Mouse (Mus musculus): ENCODE data around the gene Ctbp2.

Ctbp2 gene

DNA sequence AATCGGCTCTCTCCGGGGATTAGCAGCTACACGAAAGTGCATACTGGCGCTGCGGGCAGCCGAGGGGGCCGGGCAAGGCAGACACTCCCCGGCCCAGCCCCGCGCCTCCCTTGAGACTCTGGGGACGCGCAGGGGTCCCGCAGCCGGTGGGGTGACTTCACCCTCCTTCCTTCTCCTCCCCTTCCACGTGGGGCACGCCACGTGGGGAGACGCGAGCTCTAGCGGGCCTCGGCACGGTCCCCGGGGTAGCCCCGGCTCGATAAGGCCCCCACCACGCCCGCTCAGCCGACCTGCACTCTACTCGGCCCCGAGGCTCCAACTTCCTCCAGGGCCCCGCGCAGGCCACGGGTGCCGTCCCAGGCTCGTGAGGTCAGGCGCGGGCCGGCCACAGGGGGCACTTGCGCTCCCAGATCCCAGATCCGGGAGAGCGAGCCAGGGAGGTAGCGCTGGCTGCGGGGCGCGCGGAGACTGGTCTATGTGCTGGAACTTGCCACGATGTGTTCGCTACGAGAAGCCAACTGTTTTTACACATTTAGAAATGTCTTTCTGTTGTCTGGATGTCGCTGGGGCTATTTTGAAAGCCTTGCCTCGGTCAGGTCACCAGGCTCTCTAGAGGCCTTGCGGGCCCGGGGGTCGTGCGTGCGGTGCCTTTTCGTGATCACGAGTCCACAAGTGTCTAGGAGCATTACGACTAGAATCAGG is at the start of gene Ctbp2:
Gene Ctbp2, minus strand, starts transcription at position 356 of the 702 bp plus-strand sequence.
- in situ Hi-C loops (cut with MboI; ENCODE audit: unreplicated experiment in 2 of 2): no loop called here

GRCm38 (mm10) chr7:133171403-133172032 is 47.4 kb upstream of the Ctbp2 start:
- in situ Hi-C loops (cut with MboI; ENCODE audit: unreplicated experiment in 2 of 2): no loop called here

DNA sequence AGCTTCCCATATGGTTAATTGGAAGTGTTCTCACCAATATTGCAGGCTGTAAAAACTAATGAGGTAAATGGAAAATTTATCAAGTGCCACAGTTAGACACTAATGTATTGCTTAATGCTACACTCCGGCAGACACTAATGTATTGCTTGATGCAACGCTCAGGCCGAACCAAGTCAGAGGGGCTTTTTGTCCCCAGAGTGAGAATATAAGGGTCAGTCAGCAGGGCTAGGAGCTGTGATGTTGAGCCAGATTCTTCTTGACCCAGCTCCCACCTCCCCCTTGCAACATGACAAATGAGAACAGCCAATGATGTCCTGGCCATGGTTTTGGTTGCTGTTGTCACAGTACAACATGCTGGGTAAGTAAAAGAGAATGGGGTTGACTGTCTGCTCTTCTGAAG is 44.8 kb upstream of the Ctbp2 start:
- in situ Hi-C loops (cut with MboI; ENCODE audit: unreplicated experiment in 2 of 2): no loop called here

DNA sequence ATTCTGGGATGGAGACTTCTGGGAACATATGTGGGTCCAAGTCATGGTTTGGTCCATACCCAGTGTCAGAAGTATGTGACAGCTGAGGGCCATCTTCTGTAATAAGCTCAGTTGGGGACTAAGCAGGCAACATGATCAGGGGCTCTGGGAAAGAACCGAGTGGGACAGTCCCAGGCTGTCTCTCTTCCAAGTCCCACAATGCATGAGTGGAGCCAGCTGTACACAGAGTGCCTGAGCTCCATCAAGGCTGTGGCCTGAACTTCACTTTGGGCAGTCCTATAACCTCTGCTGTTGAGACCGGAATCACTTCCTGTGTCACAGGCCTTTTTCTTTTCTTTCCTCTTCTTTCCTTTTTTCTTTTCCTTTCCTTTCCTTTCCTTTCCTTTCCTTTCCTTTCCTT is 43.7 kb upstream of the Ctbp2 start:
- in situ Hi-C loops (cut with MboI; ENCODE audit: unreplicated experiment in 2 of 2): no loop called here

DNA sequence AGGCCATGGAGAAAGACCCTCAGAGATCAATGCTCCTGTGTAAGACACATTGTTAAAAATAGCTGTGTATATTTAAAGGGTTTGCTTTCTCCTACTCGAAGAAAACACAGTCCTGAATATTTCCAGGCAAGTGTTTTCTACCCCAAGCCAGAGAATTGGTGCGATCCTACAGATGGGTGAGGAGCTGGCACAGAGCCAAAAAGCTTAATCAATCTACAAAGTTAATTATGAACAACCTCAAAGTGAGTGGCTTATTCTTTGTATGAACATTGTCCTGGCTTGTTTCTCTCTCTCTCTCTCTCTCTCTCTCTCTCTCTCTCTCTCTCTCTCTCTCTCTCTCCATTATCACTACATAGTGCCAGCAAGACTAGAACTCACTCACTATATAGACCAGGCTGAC is 40.6 kb upstream of the Ctbp2 start:
- in situ Hi-C loops (cut with MboI; ENCODE audit: unreplicated experiment in 2 of 2): no loop called here

DNA sequence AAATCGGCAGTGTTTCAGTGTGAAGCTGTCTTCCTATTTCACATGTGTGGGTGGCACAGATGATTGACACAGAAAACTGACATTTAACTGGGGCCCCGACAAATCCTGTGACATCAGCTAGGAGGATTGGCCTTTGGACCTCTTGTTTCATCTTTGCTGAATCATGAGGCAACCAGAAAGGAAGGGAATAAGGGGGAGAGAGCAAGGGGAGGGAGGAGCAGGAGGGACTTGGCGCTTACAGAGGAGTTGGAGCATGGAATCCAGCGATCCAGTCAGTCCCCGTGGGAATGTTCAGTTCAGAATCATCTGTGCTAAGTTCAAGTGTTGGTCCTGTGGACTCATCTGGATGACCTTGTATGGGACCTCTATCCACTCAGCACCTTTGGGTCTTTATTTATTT is 38.9 kb upstream of the Ctbp2 start:
- in situ Hi-C loops (cut with MboI; ENCODE audit: unreplicated experiment in 2 of 2): no loop called here

DNA sequence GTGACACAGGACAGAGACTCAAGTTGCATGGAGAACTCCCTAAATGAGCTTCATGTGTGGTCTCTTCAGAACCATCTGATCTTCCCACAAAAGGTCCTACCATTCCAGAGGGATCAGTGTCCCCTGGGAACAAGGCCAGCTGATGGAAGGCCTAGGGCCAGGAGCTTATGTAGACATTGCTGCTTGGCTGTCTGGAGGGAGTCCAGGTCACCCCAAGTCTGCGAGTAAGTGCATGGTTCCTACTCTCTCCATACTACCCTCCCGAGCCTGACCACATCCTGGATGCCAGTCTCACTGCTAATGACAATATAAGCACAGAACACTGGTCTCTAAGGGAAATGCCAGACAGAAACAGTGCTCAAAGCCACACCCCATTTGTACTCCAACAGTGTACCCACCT is 38.0 kb upstream of the Ctbp2 start:
- in situ Hi-C loops (cut with MboI; ENCODE audit: unreplicated experiment in 2 of 2): no loop called here

GRCm38 (mm10) chr7:133161362-133162080 is 37.4 kb upstream of the Ctbp2 start:
- in situ Hi-C loops (cut with MboI; ENCODE audit: unreplicated experiment in 2 of 2): no loop called here

DNA sequence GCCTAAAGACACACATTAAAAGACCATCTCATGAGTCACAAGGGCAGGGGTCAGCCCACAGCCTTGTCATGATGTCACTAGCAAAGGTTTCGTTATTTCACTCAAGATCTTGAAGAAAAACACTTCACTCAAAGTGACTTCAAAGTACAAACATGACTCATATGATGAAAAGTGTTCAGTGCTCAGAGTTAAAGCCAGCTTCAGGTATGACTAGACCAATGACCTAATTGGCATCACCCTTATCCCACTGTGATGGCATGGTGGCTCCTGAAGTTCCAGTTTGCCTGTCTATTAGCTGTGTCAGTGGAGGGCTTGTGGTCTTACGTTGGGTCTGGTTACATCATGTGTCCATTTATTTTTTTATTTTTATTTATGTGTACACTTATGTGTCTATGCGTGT is 35.4 kb upstream of the Ctbp2 start:
- in situ Hi-C loops (cut with MboI; ENCODE audit: unreplicated experiment in 2 of 2): no loop called here

DNA sequence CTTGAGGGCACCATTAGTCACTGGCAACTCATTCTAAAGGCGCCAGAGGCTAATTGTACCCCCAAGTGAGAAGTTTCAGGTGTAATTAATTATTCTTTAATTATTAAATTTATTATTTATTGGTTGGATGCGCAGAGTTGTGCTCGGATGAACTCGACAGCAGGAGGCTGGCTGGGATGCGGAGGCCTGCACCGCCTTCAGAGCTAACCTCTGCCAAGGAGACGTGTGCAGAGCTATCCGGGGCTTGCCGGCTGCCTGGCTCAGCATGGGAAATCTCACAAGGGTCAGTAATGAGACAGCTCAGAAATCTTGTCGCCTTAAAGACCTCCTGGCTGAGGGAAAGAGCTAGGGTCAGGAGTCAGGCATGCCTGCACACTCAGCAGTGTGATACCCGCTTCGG is 31.5 kb upstream of the Ctbp2 start:
- in situ Hi-C loops (cut with MboI; ENCODE audit: unreplicated experiment in 2 of 2): no loop called here

DNA sequence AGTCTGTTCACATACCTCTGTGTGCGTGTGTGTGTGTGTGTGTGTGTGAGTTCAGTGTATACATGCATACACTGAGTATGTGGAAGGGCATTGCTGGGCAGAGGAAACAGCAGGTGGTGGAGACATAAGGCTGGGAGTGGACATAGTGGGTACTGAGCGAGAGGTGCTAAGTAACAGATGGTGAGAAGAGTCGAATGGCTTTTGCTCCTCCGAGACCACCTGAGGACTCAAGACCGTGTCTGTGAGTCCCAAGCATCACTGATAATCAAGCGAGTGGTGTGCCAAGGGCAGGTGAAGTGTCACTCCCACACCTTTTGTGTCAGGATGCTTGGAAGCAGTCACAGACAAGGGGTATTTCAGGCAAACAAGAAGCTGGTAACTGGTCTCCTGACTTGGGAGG is 30.7 kb upstream of the Ctbp2 start:
- in situ Hi-C loops (cut with MboI; ENCODE audit: unreplicated experiment in 2 of 2): no loop called here

DNA sequence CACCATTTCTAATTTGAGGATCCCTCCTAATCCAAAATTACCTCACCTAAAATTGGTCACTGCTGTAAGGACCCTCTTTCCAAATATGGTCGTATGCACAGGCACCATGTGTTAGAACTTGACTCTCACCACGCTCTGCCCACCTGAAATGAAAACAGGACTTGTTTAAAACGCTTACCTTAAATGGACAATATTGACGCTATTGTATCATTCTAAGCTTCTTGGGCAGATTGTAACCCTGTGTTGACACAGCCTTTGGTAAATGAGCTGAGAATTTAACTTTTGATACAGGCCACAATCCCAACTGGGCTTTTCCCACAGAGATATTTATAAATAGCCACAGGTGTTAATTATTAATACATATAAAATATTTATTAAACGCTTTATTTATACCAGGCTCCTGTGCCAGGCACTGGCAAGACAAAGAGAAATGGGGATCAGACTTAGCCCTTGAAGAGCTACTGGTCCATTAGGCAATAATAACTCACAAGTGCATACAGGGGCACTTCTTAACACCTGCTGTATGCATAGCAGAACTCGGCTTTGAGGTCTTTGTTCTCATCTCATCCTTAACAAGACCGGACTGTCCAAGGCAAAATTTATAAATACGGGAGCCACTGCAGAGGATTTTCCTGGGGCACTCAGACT is 15.7 kb upstream of the Ctbp2 start:
- in situ Hi-C loops (cut with MboI; ENCODE audit: unreplicated experiment in 2 of 2): no loop called here

DNA sequence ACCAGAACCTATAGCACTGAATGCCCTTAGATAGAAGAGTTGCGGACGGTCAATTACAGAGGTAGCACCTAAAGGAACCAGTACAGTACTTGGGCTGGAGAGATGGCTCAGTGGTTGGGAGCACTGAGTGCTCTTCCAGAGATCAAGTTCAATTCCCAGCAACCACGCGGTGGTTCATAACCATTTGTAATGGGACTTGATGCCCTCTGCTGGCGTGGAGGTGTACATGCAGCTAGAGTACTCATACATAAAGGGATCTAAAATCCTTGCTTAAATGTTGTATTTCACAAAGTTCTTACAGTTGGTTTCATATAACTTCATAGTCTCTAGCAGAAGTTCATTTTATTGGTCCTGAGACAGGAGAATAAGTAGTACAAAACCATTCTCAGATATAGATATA is 9.4 kb upstream of the Ctbp2 start:
- in situ Hi-C loops (cut with MboI; ENCODE audit: unreplicated experiment in 2 of 2): no loop called here

DNA sequence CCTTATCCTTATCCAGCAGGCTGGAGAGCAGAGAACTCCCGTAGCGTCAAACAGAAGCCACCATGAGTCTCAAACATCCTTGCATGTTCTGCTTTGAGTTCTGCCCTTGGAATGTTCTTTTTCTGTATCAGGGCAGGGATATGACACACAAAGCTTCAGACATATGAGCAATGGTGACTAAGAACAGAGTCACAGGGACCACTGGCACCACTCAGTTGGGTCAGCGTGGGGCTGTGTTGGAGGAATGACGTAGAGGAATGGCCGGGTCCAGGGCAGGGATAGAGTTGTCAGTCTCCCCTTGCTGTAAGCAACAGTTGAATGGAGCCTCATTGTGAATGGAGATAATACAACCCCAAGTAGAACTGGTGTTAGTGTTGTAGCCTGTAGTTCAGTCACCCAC is 8.5 kb upstream of the Ctbp2 start:
- in situ Hi-C loops (cut with MboI; ENCODE audit: unreplicated experiment in 2 of 2): no loop called here

DNA sequence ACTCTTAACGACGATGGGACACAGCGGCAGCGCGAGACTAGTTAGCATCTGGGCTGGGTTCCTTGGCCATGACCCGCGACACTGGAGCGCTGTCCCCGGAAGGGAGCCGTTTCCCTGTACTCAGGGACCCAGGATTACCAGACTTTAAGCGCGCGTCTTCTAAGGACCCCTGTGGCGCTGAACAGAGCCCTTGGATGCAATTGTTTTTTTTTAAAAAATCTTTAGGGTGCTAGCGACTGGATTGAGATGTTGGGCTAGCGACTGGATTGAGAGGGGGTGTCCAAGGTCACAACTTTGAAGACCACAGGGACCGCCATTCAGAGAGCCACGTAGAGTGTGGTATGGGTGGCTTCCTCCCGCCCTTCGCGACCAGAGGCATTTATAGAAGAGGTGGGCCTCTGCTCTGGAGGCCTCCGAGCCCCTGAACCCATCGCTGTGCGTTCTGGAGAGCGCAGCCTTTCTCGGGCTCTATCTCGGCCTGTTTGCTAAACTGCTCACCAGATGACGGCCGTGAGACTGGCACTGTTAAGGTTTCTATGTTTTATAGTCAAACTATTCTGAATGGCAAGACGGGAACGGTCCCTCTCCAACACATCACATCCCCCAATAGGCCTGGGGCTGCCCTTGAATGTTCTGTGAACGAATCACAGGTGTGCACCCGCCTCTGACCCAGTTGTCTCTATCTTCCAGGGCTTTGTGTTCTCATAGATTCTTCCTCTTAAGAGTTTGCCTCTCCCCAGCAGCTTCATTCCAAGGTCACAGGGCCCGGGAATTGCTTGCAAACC is 739 bp upstream of the Ctbp2 start:
- in situ Hi-C loops (cut with MboI; ENCODE audit: unreplicated experiment in 2 of 2): no loop called here

DNA sequence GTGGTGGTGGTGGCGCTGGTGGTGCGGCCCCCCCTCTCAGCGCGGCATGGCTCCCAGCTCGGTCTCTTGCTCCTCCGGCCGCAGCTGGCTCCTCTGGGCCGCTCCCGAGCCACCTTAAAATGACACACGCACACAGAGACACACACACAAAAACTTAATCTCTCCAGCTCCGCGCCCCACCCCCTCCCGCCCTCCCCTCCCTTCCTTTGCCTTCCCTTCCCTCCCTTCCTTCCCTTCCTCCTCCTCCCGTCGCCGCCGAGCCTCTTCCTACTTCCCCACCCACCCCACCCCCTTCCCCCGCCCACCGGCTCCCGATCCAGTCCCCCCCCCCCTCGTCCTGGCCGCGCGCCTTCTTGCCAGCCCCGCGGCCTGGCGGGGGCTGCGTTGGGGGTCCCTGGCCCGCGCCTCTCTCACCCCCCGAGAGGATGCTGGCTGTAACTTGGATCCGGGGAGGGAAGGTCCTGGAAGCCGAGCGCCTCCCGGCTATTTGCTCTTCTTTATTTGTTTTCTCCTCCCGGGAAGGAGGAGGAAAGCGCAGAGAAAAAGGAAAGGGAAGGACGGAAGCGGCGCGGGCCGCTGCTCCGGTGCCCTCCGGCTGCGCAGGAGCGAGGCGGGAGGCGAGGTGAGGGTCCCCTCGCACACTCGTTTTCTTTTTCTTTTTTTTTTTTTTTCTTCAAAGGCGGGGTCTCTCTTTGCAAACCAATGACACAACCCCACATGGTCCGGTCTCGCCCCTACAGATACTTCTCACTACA is 733 bp downstream of the Ctbp2 start, which contains the start of gene Fgfr2:
Gene Fgfr2, minus strand, starts transcription at position 107 of the 755 bp plus-strand sequence.
- in situ Hi-C loops (cut with MboI; ENCODE audit: unreplicated experiment in 2 of 2): no loop called here

GRCm38 (mm10) chr7:133122379-133123243 is 1.5 kb downstream of the Ctbp2 start:
- in situ Hi-C loops (cut with MboI; ENCODE audit: unreplicated experiment in 2 of 2): no loop called here

DNA sequence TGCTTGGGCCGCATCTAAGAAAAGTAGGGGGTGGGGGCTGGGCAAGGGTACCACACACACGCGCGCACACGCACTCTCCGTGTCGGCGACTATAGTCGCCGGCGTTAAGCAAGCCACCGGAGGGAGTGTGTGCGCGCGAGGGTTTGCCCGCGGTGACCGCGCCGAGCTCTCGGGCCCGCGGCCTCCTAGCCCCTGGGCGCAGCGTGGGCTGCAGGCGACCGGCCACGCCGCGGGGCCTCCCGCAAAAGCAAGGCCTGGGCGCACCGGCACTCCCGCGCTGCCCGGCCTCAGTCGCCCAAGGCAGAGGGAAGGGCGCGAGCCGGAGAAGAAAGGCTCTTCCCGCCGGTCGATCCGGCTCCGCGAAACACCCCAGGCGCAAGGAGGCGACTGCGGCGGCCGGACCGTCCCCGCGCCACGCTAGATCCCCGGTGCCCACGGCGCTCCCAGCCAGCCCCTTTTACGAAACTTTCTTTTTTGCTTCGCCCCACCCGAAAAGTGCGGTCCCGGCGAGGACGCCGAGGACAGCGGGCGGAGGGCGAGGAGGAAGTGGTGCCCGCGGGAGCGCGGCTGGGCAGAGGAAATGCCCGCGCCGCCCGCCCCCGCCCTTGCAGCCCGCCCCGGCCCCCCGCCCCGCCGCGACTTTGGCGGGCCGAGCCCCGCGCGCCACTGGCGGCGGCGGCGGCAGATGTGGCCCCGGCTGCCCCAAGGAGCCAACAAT is 2.3 kb downstream of the Ctbp2 start:
- in situ Hi-C loops (cut with MboI; ENCODE audit: unreplicated experiment in 2 of 2): no loop called here
